Mouse (Mus musculus) limb, embryonic 10.5 days (tissue): ENCODE results near the gene Clic4. TPM values are rescaled to one million over a fixed set of nuclear protein-coding genes. Genes with fewer than 3 reads are reported as not detected.

Source experiments
- DNase-seq: peaks from one replicate; pipeline ENCODE4 v3.0.0-alpha.2; 2017; ENCODE audit warnings: low spot score
- H3K27ac ChIP-seq: fragments of 300-500 bp; sonication (generic); 2 replicates; pipeline ENCODE4 v1.5.1; 2016; ENCODE audit warnings: mild to moderate bottlenecking
- H3K27me3 ChIP-seq: fragments of 300-500 bp; sonication (generic); 2 replicates; pipeline ENCODE4 v1.6.1; 2016; ENCODE audit warnings: low read depth, mild to moderate bottlenecking; ENCODE audit not compliant: poor library complexity, severe bottlenecking
- H3K36me3 ChIP-seq: fragments of 300-500 bp; sonication (generic); 2 replicates; pipeline ENCODE4 v1.6.1; 2016; ENCODE audit warnings: mild to moderate bottlenecking, moderate library complexity
- H3K4me1 ChIP-seq: fragments of 300-500 bp; sonication (generic); 2 replicates; pipeline ENCODE4 v1.6.1; 2016
- H3K4me3 ChIP-seq: fragments of 300-500 bp; sonication (generic); 2 replicates; pipeline ENCODE4 v1.5.1; 2016; ENCODE audit warnings: mild to moderate bottlenecking, moderate library complexity
- H3K9me3 ChIP-seq: fragments of 300-500 bp; sonication (generic); replicated peaks from 2 replicates; pipeline ENCODE4 v1.6.1; 2016; ENCODE audit warnings: mild to moderate bottlenecking
- WGBS: fragments of 180-500 bp; shearing (Covaris S2); methylation state at CpG from one replicate; pipeline ENCODE4 v1.1.7; 2016; 5-methylcytosine and 5-hydroxymethylcytosine counted together
- polyA plus RNA-seq: library from polyadenylated mRNA; unstranded; fragments of >200 nt; fragmentation: Nextera tagmentation; extraction: Ambion mirVana; gene quantifications from 2 replicates; pipeline ENCODE4 v1.2.1, GENCODE M21; 2016

The Clic4 gene
- polyA plus RNA-seq, 1 experiment from 2014 or later: 220 TPM

DNA sequence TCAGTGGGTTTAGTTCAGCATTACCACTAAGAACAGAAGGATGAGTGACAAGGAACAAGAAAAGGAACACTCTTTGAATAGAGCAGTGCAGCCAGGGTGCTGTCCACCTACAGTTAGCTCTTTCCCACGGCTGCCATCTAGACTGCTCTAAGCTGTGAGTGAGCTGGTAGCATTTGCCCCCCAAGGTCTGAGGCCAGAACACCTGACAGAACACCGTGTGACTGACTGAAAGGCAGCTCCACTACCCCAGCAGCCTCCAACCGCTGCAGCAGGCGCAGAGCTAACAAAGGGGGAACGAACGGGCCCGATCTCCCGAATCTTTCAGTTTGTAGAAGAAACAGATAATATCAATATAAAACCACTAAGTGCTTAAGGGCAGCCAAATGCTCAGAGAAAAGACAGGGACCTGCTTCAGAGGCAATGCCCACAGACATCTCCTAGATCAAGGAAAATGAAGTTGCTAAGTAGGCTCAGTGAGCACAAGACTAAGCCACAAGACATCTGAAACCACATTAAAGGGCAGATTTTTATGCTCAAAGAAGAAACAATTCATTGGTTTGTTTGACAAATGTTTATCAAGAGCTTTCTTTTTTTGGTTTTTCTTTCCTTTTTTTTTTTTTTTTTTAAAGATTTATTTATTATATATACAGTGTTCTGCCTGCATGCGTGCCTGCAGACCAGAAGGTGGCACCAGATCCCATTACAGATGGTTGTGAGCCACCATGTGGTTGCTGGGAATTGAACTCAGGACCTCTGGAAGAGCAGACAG, 24.2 kb downstream of the Clic4 start:
- Histone ChIP-seq H3K9me3 (no peaks in the 10 kb centered on the region), H3K4me1 (peaks cover 21% of the 10 kb centered on the region), H3K36me3 (peaks cover 32% of the 10 kb centered on the region), H3K4me3 (no peak overlapping the region), H3K27ac (no peak overlapping the region), H3K27me3 (no peaks in the 10 kb centered on the region)
- 85% methylated on average over 9 of the region's 9 CpGs for WGBS
- no peak for DNase-seq

DNA sequence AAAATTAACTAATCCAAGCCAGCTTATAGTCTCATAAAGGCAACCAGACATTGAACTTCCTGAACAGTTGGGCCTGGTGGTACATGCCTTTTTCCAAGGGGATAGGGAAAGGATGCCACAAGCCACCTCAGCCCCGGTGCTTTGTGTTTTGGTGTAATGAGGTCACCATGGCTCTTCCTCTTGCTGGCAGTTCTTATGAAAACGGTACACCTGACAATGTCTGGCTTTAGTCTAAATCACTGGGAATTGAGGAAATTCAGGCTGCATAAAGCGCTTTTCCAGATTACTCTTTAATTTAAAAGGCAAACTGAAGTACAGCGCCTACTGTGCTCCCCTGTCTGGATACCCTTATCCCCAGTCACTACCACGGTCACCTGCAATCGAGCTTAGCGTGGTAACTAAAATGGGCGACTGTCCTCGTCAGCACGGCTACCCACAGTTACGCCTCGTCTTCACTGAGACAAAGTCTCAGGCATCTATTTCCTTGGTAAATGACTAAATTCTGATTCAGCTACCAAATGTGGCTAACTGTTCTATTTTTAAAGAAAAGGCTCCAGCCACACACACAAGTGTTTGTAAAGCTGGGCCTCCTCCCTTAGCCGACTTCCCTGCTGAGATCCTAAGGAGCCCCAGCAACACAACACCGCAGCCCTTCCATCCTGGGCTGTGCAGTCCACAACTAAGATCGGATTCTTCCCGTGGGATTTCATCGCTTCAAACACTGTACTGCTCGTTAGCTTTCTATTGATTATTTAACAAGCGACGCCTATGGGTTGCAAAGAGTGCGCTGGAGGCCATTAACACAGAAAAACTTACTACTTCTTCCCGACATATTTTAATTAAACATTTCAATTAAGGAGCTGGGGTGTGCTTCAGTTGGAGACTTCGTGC, 25.5 kb downstream of the Clic4 start:
- peaks cover 23% of the 10 kb centered on the region for H3K4me1 ChIP-seq
- 82% methylated on average over 23 of the region's 23 CpGs for WGBS
- no peaks in the 10 kb centered on the region for H3K9me3 ChIP-seq
- no peak for DNase-seq
- peaks cover 30% of the 10 kb centered on the region for H3K36me3 ChIP-seq
- H3K27ac ChIP-seq: no peak overlapping the region
- H3K4me3 ChIP-seq: no peak overlapping the region
- no peaks in the 10 kb centered on the region for H3K27me3 ChIP-seq

DNA sequence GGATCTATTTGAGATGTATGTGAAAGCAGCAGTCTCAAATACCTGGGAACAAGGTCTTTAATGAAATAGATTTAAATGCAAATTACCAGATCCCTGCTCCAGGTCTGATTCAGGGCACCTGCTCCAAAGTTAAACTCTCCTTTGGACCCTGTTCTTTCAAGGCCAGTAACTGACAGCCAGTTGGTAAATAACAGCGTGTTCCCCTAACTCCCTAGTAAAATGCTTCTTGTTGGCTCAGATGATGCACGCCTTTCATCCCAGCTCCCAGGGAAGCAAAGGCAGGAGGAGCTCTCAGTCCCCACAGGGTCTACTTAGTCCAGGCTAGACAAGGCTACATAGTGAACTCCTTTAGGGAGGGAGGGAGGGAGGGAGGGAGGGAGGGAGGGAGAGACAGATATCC, 26.2 kb downstream of the Clic4 start:
- Histone ChIP-seq H3K36me3 (peaks cover 30% of the 10 kb centered on the region), H3K4me3 (no peak overlapping the region), H3K9me3 (no peaks in the 10 kb centered on the region), H3K4me1 (peaks cover 30% of the 10 kb centered on the region), H3K27me3 (no peaks in the 10 kb centered on the region), H3K27ac (no peak overlapping the region)
- no peak for DNase-seq
- WGBS: 88% methylated on average over 2 of the region's 2 CpGs

DNA sequence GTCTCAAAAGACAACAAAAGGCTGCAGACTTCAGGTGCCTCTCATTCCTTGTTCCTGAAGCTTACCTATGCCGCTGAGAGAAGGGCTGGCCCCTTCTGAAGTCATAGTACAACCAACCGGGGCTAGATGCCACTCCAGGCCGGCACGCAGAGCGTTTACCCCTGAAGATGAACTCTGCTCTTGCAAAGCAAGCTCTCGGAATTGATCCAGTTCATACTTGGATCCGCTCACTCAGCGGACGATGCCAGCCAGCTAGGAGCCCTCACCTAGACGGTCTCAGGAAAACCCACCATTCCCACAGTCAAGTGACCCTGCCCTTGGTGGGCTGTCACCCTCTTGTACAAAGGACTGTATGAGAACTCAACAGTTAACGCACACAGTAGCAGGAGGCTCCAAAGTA, 26.8 kb downstream of the Clic4 start:
- Histone ChIP-seq H3K4me3 (no peak overlapping the region), H3K36me3 (peaks cover 25% of the 10 kb centered on the region), H3K9me3 (no peaks in the 10 kb centered on the region), H3K4me1 (peaks cover 30% of the 10 kb centered on the region), H3K27me3 (no peaks in the 10 kb centered on the region), H3K27ac (no peak overlapping the region)
- 92% methylated on average over 11 of the region's 11 CpGs for whole genome bisulfite sequencing
- no peak for DNase-seq

DNA sequence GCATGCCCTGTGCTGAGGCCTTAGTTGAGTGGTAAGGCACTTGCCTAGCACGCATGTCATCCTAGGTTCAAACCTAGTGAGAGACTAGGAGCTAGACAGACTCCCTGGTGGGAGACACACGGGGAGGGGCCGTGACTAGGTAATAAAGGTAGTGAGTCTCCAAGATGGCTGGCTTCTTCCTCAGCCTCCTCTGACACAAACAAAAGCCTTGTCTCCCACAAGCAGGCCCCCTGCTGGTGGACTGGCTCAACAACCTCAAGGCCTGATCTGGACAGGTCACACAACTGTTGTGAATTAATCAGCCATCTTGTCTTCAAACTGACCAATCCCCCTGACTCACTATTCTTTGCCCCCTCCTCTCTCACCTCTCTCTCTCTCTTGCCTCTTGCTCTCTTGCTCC, 28.3 kb downstream of the Clic4 start:
- H3K4me1 ChIP-seq: peaks cover 30% of the 10 kb centered on the region
- H3K27ac ChIP-seq: no peak overlapping the region
- 88% methylated on average over 3 of the region's 3 CpGs for WGBS
- H3K36me3 ChIP-seq: peaks cover 17% of the 10 kb centered on the region
- H3K4me3 ChIP-seq: no peak overlapping the region
- H3K27me3 ChIP-seq: no peaks in the 10 kb centered on the region
- no peak for DNase-seq
- H3K9me3 ChIP-seq: no peaks in the 10 kb centered on the region

DNA sequence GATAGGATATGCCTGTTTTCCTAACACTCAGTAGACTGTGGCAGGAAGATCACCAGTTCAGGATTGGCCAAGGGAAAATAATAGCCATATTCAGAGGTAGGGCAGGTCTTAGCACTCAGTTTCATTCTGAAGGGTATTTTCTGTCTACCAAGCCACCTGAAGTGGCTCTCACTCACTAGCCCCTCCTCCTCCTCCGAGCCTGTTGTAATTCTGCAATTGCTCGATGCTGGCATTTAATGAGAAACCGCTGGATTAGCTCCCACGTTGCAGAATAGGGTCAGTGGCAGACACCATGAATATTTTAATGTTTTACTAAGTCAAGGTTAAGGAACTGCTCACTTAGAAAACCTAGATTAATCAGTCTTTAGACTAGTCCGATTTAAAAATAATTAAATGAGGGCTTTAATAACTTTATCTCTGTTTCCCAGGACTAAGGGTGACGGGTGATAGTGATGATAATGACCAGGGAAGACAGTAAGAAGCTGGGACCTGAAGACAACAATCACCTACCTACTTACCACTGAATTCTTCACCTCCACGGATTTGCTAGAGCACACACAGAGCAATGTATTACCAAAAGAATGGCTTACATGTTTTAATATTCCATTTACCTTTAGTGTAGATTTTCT, 29.6 kb downstream of the Clic4 start:
- Histone ChIP-seq H3K27ac (no peak overlapping the region), H3K4me3 (no peak overlapping the region), H3K9me3 (no peaks in the 10 kb centered on the region), H3K36me3 (peaks cover 24% of the 10 kb centered on the region), H3K27me3 (no peaks in the 10 kb centered on the region), H3K4me1 (peaks cover 25% of the 10 kb centered on the region)
- DNase-seq: no peak
- WGBS: 82% methylated on average over 7 of the region's 7 CpGs

DNA sequence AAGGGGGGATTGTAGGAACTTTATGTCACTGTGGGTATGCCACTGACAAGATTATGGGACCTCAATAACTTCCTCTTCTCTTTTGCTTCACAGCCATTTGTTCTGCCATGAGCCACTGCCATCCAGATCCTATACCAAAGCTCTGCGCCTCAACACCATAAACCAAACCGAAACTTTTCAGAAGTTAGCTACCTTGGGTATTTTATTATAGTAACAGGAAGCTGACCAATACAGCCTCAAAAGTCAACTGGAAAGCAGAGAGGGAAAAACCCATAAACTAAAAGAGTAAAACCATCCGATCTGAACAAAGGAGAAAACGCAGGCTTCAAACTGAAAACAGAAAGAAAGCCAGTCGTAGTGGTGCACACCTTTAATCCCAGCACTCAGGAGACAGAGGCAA, 30.2 kb downstream of the Clic4 start:
- H3K4me1 ChIP-seq: peaks cover 19% of the 10 kb centered on the region
- no peak for DNase-seq
- no peak overlapping the region for H3K4me3 ChIP-seq
- no peaks in the 10 kb centered on the region for H3K27me3 ChIP-seq
- no peaks in the 10 kb centered on the region for H3K9me3 ChIP-seq
- no peak overlapping the region for H3K27ac ChIP-seq
- peaks cover 31% of the 10 kb centered on the region for H3K36me3 ChIP-seq
- WGBS: 92% methylated on average over 5 of the region's 5 CpGs

DNA sequence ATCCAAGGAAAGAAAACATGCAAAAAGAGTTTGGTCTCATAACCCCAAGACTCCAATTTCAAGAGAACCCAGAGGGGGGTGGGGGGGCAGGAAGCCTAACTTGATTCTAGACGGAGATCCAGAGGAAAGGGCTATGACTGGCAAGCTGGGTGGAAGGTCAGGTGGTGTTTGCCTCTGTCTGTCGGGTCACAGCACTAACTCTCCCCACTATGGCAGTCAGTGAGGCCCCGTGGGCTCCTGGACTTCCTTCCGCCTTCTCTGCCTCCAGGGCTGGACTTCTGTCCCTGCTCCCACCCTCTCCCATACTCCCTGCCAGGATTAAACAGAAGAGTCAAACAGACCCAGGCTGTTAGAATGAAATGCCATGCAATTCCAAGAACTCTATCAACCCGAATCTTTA, 30.9 kb downstream of the Clic4 start:
- Histone ChIP-seq H3K36me3 (peaks cover 38% of the 10 kb centered on the region), H3K4me1 (peaks cover 12% of the 10 kb centered on the region), H3K27me3 (no peaks in the 10 kb centered on the region), H3K4me3 (no peak overlapping the region), H3K9me3 (no peaks in the 10 kb centered on the region), H3K27ac (no peak overlapping the region)
- WGBS: 48% methylated on average over 5 of the region's 5 CpGs
- DNase-seq: no peak

DNA sequence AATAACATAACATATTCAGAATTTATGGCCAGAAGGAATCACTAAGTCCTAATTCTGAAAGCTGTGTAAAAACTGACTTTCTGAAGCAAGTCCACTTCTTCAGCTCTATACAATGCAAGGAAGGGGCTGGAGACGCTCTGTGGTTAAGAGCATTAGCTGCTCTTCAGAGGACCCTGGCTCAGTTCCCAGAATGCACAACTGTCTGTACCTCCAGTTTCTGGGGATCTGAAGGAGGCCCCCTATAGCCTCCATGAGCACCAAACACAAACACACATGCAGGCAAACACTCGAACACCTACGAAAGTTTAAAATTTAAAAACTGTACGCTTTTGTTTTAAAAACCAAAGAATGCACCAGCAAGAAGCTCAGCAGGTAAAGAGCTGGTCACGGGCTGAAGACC, 31.5 kb downstream of the Clic4 start:
- H3K9me3 ChIP-seq: no peaks in the 10 kb centered on the region
- 92% methylated on average over 5 of the region's 5 CpGs for WGBS
- no peak overlapping the region for H3K27ac ChIP-seq
- H3K4me1 ChIP-seq: peaks cover 9% of the 10 kb centered on the region
- no peaks in the 10 kb centered on the region for H3K27me3 ChIP-seq
- H3K4me3 ChIP-seq: no peak overlapping the region
- DNase-seq: no peak
- peaks cover 44% of the 10 kb centered on the region for H3K36me3 ChIP-seq

DNA sequence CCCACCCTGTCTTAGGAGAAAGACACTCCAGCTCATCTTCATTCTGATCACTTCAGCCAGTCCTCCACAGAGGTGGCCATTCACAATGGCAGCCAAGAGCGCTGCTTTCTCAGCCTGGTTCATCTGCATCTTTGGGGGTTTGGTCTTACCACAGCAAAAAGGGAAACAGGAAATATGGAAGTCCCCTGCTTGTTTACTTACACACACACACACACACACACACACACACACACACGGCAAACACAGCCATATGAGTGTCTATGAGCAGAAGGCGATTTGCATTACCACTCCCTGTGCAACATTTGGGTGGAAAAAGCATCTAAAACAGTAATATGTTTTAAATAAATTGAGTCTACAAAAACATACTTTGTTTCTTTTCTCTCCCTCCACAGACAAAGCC, 32.3 kb downstream of the Clic4 start:
- H3K36me3 ChIP-seq: peaks cover 46% of the 10 kb centered on the region
- 89% methylated on average over 3 of the region's 3 CpGs for WGBS
- no peak overlapping the region for H3K27ac ChIP-seq

DNA sequence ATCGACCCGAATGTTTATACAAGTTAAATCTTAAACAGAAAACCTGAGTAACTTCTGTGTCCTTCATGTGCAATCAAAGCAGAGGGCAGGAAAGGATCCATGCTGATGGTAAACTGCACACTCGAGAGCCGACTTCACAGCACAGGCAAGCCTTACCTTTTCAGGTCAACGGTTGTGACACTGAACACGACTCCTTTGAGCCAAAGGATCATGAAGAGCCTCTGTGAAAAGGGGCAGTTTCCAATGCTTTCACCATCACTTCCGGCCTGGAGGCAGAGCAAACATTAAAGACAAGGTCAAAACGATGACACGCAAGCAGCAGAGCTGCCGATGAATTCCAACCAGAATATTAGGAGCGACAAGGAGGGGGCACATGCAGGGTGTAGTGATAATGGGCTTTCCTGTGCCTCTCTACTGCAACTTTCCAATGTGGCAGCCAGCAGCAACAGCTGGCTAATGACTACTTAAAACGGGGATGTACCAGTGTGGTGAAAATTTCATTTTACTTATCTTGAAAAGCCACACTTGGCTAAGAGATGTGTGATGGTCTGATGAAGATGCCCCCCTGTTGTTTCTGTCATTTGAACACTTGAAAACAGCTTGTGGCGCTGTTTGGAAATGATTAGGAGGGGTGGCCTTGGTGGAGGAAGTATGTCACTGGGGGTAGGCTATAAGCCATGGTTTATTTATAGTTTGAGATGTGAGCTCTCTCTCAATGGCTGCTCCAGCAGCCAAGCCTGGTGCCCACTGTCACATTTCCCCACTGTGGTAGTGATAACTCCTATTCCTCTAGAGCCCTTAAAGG, 33.7 kb downstream of the Clic4 start:
- no peaks in the 10 kb centered on the region for H3K9me3 ChIP-seq
- H3K36me3 ChIP-seq: peaks cover 59% of the 10 kb centered on the region
- no peak overlapping the region for H3K27ac ChIP-seq
- no peak overlapping the region for H3K4me3 ChIP-seq
- H3K27me3 ChIP-seq: no peaks in the 10 kb centered on the region
- 87% methylated on average over 13 of the region's 13 CpGs for WGBS
- peaks cover 9% of the 10 kb centered on the region for H3K4me1 ChIP-seq
- DNase-seq: no peak

More for the DNA sequence above, 32.3 kb downstream of the Clic4 start:
- Histone ChIP-seq H3K27me3 (no peaks in the 10 kb centered on the region), H3K9me3 (no peaks in the 10 kb centered on the region), H3K4me3 (no peak overlapping the region), H3K4me1 (peaks cover 9% of the 10 kb centered on the region)
- DNase-seq: no peak

DNA sequence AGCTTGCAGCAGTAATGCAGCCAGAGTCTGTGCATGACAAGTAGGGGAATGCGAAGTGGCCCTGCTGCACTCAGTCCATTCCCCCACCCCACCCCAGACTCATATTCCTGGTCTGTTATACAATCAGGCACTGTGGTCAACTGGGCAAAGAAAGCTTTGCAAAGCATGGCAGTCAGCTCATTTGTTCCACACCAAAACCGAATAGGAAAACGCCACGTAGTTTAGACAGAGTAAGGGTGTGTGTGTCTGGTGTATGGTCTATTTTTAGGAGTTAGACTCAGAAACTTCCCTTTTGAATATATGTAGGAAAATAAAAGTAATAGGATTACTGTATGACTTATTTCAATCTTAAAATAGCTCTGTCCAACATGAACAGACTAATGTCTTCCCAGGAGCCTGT, 36.0 kb downstream of the Clic4 start:
- Histone ChIP-seq H3K27ac (no peak overlapping the region), H3K4me1 (peaks cover 2% of the 10 kb centered on the region), H3K9me3 (no peaks in the 10 kb centered on the region), H3K27me3 (no peaks in the 10 kb centered on the region), H3K36me3 (peaks cover 67% of the 10 kb centered on the region), H3K4me3 (no peak overlapping the region)
- 96% methylated on average over 4 of the region's 4 CpGs for WGBS
- DNase-seq: no peak
